Mouse (Mus musculus) right cerebral cortex, postnatal 36 days (tissue): ENCODE measurements at regions not wholly inside any gene's neighbourhood (a gene's known extent, or its start where the extent isn't known, plus 50 kb on each side); places are given as distances from the start of the nearest gene placed in this dataset.

Experiments
- DNase-seq, 2 experiments: peaks; one replicate each; pipeline ENCODE4 v3.0.0; 2022; ENCODE audit warnings: low spot score in 2 of 2, mixed read lengths in 1 of 2

DNA sequence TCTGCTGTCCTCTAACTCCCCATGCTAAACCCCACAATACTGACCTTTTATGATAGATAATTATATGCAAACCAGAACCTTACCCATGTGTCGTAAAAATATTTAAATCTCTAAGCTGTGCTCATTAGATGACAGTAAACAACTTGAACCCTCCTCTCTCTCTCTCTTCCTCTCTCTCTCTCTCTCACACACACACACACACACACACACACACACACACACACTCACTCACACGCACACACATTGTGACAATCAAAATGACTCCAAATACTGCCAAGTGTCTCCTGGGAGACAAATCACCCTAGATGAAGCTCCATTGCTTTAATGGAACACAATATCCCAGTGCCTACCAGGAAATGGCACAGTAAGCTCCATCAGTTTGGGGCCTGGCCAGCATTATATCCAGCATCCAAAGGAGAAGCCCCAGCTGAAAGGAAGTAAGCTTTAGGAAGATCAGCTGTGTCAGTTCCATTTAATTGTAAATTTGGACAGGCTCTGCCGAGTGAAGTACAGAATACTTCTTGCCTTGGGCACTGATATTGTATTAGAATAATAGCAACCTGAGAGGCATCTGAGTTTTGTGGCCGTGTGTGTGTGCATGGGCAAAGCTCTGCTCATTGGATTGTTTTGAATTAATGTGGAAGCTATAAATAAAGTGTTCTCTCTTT, 220.7 kb downstream of the Fam84b start:
- DNase-seq, result no peak

DNA sequence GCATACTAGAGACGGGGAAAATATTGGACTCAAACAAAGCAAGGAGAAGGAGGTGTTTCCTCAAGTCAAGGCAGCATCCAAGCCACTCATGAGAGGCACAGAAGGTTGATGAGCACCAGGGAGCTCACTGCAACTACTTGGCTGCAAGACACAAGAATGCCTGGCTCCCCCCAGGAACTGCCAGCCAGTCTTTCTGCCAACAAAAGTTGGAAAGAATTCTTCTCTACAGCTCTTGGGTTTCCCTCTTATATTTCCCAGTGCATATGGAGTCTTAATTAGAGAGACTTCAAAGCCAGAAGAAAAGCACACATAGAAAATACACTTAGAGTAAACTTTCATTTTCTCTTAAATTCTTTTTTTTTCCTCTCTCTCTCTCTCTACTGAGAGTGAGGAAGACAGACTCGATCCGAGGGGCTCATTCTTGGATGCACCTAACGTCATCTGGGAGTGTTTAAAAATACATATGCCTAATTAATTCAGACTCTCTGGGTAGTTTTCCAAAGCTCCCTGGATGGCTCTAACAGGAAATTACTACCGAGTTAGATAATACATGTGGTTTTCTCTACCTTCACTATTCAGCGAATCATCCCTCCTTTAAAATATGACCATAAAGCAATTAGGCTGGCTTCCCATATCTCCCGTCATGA, 222.7 kb downstream of the Fam84b start:
- DNase-seq, result peak; percentile 13 to 16

DNA sequence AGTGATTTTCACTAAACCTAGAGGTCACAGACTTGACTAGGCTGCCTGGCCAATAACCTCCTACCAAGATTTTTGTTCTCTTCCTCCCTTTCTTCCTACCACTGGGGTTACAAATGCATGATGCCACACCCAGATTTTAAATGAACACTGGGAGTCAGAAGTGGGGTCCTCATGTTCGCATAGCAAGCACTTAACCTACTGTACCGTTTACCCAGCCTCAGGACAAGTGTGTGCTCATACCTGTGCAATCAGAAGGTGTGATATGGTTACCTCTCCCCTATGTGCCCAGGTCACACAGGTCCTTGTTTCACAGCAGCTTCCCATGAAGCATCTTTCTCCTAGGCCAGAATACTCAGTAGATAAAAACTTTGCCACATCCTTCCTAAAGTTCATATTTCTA, 234.8 kb downstream of the Fam84b start:
- DNase-seq, result no peak

DNA sequence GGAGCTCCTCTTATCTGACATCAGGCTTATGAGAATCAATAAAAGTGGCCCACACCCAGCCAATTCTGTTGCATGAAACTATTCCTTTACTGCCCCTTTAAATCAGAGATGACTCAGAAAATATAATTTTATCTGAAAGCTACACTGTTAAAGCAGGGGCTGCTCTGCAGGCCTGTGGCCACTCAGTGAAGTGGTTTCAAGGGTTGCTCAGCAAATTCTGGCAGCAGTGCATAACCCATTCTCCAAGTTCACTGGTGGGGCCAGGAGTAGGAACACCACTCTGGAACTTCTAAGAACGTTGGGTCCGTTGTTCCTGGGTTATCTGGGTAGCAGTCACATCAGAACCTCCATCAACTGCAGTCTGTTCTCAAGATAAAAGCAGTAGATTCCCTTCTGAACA, 236.2 kb downstream of the Fam84b start:
- no peak for DNase-seq

DNA sequence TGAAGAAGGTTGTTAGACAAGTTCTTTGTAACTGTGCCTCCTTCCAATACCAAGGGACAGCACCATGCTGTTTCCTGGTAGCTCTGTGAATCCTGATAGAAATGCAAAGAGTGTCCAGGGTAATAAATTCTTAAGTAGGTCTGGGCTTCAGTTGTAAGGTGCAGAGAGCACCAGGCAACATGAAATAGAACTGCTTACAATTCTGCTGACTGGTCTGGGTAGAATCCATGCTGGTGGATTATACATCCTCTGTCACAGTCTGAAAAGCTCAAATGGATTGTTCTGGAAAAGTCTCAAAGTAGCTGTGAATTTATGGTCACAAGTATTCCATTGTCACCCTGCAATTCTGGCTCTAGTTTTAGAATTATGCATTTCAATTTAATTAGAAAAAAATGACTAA, 251.7 kb downstream of the Fam84b start:
- no peak for DNase-seq

DNA sequence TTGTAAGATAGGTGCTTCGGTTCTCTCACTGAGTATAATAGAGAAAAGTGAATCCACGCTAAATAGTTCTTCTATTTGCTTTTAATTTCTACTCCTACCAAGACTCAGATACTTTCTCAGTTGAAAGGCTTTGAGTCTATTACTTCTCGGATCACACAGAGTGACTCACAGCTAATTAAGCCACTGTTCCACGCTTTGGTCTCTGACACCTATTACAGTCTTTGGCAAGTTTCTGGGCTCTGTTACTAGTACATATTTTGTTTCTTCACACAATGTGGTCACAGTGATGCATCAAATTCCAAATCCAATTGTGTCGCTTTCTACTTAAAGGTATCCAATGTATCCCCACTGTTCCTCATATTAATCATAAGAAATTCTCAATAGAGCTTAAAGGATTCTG, 276.5 kb downstream of the Fam84b start:
- no peak for DNase-seq

DNA sequence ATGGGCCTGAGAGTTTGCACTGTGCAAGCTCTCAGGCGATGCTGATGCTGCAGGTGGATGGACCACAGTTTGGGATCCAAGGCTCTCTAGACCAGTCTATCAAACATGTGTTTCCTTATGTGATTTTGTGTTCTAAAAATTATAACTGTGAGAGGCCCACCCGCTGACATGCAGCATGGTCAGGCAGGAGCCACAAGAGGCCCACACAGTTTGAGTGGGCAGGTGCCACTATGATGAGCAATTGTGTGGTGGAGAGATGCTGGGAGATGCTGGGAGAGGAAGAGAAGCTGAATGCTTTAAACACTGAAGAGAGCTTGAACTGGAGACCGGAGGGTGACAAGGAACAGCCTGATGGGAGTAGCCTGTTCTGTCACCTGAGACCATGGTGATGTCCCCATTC, 287.3 kb downstream of the Fam84b start:
- DNase-seq, result peak in 1 of 2 experiments; percentile 2

DNA sequence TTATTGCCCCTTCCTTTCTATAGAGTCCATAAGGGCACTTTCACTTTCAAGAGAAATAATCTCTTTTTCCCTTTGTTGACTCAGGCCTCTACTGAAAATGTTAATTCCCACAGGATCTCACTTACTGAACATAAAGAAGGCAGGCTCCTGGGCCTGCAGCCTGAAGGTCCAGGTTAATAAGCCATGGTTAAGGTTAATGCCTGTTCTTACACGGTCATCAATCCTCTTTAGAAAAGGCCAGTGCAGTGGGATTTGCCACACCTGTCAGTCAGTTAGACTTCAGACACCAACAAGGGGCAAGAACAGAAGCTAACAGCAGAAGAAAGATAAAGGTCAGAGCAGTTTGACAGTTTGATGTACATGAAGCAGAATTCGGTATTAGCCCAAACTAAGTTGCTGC, 288.6 kb downstream of the Fam84b start:
- no peak for DNase-seq

DNA sequence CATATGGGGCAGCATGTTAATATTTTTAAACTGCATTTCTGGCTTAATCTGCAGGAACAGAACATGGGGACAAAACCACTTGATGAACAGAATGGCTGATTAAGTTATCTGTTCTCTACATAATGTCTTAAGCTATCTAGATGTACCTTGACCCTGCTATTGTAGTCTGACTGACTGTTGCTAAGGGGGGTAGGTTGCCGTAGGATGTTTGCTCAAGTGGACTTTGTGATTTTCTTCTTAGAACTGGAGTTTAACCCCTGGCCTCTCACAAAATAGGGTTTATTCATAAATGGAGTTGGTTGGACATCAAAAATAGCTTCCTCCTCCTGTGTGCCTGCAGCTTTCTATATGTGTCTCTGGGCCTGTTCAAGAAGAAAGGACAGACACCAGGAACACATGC, 292.9 kb downstream of the Fam84b start:
- no peak for DNase-seq

DNA sequence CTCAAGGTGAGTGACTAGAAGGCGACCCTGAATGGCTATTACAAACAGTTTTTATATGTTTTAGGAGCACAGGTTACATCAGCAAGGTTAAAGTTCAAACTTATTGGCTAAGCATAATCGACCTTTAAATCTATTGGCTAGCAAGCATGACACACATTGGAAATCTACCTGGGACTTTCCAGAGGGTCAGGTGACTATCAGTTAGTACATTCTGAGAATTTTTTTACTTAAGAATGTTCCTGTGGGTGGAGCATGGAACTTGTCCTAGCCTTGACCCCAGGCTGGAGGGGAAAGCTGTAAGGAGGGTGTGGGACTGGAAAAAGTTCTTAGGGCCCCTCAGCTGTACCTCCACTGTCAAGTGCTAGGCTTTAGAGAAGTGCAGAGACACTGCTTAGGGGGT, 297.9 kb downstream of the Fam84b start:
- no peak for DNase-seq

DNA sequence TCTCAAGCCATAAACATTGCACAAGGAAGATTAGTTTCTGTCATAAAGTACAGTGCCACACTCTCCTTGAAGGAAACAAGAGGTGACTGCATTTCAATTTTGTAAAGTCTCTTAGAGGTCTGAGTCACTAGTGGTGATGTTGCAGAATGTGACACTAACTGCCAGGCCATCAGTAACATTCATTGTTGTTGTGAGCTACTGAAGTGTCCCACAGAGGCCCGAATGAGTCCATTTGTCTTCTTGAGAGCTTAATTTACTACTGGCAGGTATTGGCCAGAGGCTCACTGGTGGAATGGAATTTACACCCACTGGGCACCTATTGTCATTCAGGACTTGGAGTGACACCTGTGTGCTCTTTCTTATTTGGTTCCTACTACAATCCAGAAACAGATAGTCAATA, 299.0 kb downstream of the Fam84b start:
- DNase-seq, result no peak

DNA sequence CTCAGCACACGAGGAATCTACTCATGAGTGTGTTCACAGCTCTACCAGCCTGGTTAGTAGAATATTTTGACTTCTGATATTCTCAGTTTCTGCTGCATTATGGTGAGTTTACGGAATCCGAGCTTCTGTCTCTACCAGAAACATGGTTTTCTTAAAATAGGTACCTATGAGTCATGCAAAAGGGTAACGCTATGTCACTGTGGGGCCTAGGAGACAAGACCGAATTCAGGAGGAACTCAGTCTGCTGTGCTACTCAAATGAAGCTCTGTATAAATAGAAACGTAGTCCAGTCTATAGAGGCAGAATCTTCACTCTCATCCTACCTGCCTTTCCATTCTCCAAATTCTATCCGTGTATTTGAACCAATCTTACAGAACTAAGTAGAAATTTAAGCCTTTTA, 305.5 kb downstream of the Fam84b start:
- DNase-seq, result no peak

DNA sequence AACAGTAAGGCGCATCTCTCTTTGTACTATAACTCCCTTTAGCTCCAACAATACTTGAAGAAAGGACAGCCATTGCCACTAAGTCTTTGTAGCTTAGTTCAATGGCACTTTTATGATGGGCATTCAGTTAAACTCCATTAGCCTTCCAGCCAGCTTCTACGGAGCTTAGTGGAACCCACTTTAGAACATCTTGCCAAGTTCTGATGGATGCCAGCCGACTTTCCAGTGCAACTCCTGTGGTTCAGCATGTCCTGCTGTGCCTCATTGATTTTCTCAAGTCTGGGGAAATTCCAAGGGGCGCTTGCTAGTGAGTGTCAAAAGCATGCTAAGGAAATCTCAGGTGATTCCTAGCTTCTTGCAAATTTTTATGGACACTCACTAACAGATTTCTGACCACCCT, 316.4 kb downstream of the Fam84b start:
- no peak for DNase-seq

DNA sequence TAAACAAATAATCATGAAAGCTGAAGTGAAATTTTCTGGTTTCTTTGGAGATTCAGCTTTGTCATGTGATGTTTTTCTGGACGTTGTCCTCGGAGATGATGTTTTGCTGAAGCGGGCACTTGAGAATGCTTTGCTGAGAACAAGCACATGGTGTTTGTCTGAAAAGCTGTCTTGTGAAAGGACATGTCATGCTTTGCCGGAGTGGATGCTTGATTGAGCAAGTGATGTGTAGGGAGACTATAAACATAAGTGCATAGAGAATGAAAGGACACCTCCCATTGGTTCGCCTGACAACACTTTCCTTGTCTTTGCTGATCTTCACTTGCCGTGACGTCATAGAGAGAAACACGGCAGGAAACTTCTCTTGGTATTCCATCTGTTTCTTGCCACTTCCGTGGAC, 318.9 kb downstream of the Fam84b start:
- DNase-seq, result no peak

DNA sequence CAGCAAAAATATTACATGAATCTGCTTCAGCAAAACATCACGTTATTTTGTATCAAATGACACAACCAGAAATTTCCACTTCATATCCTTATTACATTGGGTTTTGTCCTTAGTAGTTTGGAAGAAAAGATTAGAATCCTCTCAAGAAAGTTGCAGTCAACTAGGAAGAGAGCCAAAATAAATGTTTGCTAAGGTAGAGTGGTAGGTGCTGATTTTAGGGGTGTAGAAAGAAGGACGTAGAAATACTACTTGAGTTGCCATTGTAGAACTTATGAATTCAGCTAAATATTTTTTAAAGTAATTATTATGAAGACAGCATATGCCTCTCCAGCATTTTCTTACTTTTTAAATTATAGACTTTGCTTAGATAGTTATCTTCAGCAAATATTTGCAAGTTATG, 336.8 kb downstream of the Fam84b start:
- DNase-seq, result no peak

DNA sequence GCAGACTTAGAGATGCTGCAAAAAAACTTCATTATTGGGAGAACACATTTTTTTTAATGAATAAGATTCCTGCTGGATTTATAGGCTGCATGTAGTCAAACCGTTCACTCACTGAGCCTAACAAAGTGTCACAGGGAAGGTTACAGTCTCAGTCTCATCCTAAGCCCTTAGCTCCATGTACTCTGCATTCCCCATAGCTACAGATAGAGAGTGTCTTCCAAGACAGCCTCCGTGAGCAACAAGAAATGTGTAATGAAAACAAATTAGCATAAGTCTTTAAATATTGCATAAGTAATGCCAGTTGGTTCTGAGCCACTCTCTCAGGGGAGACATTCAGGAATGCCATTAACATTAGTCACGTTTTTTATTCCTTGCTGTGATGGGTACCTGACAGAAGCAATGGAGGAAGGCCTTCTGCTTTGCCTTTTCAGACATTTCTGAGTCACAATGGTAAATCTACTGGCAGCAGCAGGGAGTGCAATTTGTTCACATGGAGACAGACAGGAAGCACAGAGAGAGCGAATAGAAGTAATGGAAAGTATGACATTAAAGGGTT, 376.7 kb downstream of the Fam84b start:
- DNase-seq, result no peak

DNA sequence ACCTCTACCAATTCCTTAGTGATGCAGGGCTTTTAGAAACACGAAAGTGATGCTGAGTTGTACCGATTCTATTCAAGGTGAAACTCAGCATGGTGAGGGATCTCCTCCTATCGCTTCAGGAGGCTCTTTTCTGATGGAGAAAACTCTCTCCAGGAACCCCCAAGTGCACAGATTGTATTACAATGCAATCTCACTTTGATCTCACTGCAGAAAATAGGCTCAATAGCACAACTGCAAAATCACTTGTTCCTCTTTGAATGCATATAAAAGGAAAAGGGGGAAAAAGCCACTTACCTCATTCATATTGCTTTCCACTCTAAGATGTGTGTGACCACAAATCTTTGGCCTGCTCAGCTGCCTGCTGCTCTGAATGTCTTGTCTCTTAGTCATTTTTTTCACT, 378.5 kb downstream of the Fam84b start:
- DNase-seq, result no peak

DNA sequence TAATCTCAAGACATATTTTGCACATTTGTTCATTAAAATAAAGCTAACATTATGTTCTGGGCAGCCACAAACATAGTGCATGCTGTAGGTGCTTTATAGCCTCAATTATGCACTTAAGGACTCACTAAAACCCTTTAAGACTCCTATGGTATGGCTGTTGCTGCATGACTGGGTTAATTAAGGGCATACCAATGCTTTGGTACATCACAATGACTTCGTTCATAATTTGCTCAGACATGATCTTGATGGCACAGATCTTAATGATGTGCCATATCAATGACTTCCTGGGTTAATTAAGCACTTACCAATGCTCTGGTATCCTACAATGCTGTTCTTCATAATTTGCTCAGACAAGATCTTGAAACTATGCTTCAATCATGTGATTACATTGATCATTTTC, 415.5 kb upstream of the 4933412E24Rik start:
- DNase-seq, result no peak

DNA sequence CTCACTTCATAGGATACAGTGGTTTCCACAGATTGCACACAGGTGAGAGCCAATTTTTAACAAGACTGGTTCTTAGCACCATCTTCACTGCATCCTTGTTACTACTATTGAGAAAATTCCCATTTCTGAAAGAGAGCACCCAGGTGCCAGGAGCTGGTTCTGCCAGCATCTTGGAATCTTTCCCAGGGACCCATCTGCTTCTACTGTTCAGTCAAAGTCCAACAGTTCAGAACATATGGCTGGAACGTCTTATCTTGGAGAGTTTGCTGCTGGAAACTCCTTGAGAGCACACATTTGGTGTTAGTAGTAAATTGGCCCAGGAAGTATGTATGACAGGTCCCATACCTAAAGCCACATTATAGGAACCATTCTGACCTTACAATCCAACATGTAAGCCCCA, 402.7 kb upstream of the 4933412E24Rik start:
- peak; percentile 21 to 23 for DNase-seq

DNA sequence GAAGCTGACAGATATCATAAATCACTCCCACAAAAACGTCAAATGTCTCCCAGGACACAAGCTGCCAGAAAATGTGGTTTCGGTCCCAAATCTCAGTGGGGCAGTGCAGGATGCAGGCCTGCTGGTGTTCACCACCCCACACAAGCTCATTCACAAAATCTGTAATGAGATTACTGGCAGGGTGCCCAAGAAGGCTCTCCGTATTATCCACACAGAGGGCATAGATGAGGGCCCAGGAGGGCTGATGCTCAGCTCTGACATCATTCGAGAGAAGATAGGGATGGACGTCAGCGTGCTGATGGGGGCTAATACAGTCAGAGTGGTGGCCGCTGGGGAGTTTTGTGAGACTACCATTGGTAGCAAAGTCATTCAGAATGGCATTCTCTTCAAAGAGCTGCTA, 375.9 kb upstream of the 4933412E24Rik start:
- no peak for DNase-seq

DNA sequence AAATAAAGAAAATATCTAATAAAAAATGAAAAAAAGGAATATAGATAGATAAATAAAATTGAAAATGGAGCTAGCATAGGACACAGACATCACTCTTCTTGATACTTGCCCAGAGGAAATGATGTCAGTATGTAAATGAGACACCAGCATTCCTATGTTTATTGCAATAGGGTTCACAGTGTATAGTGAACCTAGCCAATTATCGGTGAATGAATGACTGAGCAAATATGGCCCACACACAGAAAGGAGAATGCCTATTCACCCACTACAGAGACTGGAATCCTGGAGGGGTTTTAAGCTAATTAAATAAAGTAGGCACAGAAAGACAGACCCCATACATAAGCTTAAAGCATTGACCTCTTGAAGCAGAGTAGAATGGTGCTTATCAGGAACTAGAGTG, 373.9 kb upstream of the 4933412E24Rik start:
- no peak for DNase-seq

DNA sequence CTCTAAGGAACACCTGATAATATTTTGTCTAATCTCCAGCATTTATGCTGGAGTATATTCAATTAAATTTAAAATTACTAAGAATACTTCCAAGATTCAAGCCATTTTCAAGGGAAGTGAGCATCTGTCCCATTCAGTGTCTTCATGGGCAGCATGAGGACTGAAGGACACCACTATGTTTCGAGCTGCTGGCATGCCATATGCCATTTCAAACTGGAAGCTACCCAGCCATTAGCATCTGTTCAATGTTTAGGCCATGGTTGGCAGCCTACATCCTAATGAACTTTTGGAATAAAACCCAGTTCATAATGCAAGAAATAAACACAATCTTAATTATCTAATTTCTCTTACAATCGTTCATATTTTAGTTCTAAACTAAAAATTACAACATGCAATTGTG, 371.5 kb upstream of the 4933412E24Rik start:
- no peak for DNase-seq
